Mouse (Mus musculus): ENCODE data around the gene Ttyh3. TPM values are rescaled to one million over a fixed set of nuclear protein-coding genes. Genes with fewer than 3 reads are reported as not detected.

The Ttyh3 gene
- polyA plus RNA-seq, 1 experiment from 2014 or later, result 95.0 TPM

DNA sequence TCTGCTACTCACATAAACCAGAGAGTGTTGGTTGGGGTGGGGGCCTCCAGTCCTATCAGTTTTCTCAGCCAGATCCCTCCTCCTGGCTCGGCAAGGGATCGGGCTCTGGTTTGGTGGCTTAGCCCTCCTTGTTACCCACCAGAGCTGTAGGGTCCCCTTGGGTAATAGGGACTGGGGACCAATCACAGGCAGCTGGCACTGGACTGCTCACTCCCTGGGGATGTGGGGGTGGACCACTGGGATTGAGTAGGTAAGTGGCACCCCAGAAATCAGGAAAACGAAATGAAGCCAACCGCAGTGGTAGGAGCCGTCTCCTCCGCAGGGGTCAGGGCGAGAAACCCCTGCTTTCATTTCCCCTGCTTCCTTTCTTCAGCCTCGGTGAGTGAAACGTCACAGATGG, 27.7 kb downstream of the Ttyh3 start:
- POLR2A ChIA-PET, result no interaction called here
- no peaks in the 10 kb centered on the region for H3K27me3 ChIP-seq
- ATAC-seq (no peak), DNase-seq (ENCODE audit: low read depth, low spot score) (no peak)
- CTCF ChIA-PET, result interaction anchor here (1.6 to 4.2 kb wide), 3 partner anchors 15 to 81 kb away, joined by 4 to 31 read pairs (median 6); partner anchors contain the start of gene Ttyh3
- no peak for TF ChIP-seq CTCF (IDR thresholded peaks at IDR 0.05)
- in situ Hi-C loops (cut with MboI; ENCODE audit: low pct_unique_long_range_greater_than_20kb), result no loop called here

DNA sequence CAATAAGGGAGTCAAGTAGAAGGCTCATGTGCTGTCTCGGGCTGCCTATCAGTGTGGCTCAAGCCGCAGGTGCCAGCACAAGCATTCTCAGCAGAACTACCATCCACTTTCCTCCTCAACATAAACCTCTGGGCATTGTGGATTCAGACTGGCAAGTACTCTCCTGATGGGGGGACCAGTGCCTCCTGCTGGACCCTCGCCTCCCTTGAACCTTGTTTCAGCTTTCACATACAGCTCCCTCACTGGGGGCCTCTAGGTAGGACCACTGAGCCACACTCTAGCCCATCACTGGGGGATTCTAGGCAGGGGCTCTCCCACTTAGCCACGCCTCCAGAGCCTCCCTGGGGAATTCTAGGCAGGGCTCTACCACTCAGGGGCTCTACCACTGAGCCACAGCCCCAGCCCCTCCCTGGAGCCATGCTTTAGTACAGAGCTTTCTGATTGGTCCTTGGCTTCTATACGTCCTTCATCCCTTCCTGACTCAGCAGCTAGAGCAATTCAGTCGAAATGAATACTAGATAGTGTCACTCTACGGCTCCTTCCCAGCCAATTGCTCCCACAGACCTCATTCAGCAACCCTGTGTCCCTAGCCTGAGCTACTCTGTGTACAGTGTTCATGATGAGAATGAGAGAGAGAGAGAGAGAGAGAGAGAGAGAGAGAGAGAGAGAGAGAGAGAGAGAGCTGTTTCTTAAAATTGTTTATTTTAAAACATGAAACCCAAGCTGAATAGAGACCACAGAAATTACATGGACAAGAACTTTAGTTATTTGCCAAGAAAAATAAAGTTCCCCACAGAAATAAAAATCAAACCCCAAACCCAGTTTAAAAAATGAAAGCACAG, 28.7 kb downstream of the Ttyh3 start:
- in situ Hi-C loops (cut with MboI; ENCODE audit: low pct_unique_long_range_greater_than_20kb), result loop anchor here (5.0 kb wide), 1 partner anchor 78 kb away; no protein-coding TSS in a partner anchor
- POLR2A ChIA-PET, result interaction anchor here (0.6 to 1.0 kb wide), 3 partner anchors 9 to 114 kb away, joined by 3 read pairs; no protein-coding TSS in a partner anchor
- no peaks in the 10 kb centered on the region for H3K27me3 ChIP-seq
- no peak for TF ChIP-seq CTCF (IDR thresholded peaks at IDR 0.05)
- CTCF ChIA-PET, result interaction anchor here (0.7 to 4.2 kb wide), 11 partner anchors 16 to 130 kb away, joined by 3 to 31 read pairs (median 4); partner anchors contain the start of gene Ttyh3
- ATAC-seq (no peak), DNase-seq (ENCODE audit: low read depth, low spot score) (no peak)

DNA sequence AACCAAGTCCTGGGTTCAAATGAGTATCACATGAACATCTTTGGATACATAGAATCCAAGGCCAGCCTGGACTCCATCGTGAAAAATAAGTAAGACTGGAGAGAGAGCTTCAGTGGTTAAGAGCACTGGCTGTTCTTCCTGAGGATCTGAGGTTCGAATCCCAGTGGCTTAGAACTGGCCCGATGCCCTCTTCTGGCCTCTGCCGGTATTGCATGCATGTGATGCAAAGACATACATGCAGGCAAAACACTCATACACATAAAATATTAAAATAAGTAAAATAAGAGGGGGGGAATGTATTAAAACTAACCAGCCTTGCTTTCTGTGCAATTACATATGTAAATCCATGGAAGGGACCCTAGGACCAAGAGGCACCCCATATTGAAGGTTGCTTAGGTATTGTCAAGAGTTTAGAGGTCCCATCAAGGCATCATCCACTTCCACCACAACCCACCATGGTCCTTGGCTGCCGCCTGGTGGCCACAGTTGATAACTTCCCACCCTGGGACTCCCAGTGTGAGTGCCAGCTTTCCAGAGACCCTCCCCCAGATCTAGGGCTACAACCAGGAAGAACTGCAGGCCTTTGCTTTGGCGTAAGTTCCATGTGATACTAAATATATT, 29.6 kb downstream of the Ttyh3 start:
- ChIA-PET POLR2A (interaction anchor here (0.6 to 1.0 kb wide), 2 partner anchors 10 to 113 kb away, joined by 3 read pairs; no protein-coding TSS in a partner anchor), CTCF (interaction anchor here (1.0 to 4.2 kb wide), 13 partner anchors 12 to 83 kb away, joined by 3 to 31 read pairs (median 3); partner anchors contain the start of gene Lfng)
- DNase-seq (ENCODE audit: low read depth, low spot score), result no peak
- no peak for ATAC-seq
- H3K27me3 ChIP-seq, result no peaks in the 10 kb centered on the region
- in situ Hi-C loops (cut with MboI; ENCODE audit: low pct_unique_long_range_greater_than_20kb), result loop anchor here (5.0 kb wide), 1 partner anchor 77 kb away; no protein-coding TSS in a partner anchor
- TF ChIP-seq CTCF (IDR thresholded peaks at IDR 0.05), result no peak

DNA sequence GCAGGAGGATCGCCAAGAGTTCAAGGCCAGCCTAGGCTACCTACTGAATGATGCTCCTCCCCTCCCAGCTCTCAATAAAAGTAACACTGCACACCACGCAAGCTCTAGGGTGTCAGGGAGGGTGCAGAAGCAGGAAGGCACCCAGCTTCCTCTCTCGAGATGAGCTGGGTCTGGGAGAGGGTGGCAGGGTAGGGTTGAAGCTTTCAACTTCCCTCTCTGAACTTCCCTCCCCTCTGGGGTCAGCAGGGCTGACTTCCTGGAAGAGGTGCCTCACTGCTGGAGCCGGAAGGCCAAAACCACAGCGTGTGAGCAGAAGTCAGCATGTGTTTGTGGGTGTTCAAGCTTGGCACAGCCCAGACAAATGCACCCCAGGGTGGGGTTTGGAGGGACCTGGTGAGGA, 31.1 kb downstream of the Ttyh3 start:
- ChIA-PET CTCF (interaction anchor here (1.5 to 2.3 kb wide), 3 partner anchors 10 to 77 kb away, joined by 5 to 13 read pairs (median 6); partner anchors contain the start of gene Lfng), POLR2A (interaction anchor here (1.4 to 1.8 kb wide), 2 partner anchors 10 to 51 kb away, joined by 5 to 6 read pairs; partner anchors contain the start of gene Lfng)
- no peaks in the 10 kb centered on the region for H3K27me3 ChIP-seq
- ATAC-seq (no peak), DNase-seq (ENCODE audit: low read depth, low spot score) (no peak)
- TF ChIP-seq CTCF (IDR thresholded peaks at IDR 0.05), result no peak
- in situ Hi-C loops (cut with MboI; ENCODE audit: low pct_unique_long_range_greater_than_20kb), result loop anchor here (5.0 kb wide), 1 partner anchor 75 kb away; no protein-coding TSS in a partner anchor

DNA sequence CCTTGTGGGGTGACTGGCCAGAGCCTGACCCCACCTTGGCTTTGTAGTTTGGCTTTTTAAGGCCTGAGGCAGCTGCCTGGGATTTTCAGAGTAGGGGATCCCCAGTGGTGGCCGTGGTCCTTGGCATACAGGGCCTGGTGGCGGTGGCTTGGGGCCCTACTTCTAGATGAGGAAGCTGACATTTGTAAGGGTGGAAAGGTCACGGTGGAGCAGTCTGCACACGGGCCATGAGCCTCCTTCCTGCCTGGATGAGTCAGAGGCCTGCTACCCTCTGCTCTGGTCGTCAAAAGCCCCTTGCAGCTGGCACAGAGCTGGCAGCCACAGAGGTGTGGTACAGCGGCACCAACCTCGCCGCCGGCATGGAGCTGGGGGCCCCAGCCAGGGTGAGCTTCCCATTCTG, 32.1 kb downstream of the Ttyh3 start:
- ATAC-seq (no peak), DNase-seq (ENCODE audit: low read depth, low spot score) (no peak)
- POLR2A ChIA-PET, result interaction anchor here (1.0 to 1.8 kb wide), 3 partner anchors 9 to 98 kb away, joined by 5 to 6 read pairs (median 6); partner anchors contain the start of gene Lfng
- in situ Hi-C loops (cut with MboI; ENCODE audit: low pct_unique_long_range_greater_than_20kb), result loop anchor here (5.0 kb wide), 1 partner anchor 74 kb away; no protein-coding TSS in a partner anchor
- CTCF ChIA-PET, result interaction anchor here (1.5 to 2.3 kb wide), 3 partner anchors 9 to 76 kb away, joined by 5 to 13 read pairs (median 6); partner anchors contain the start of gene Lfng
- H3K27me3 ChIP-seq, result no peaks in the 10 kb centered on the region
- no peak for TF ChIP-seq CTCF (IDR thresholded peaks at IDR 0.05)

DNA sequence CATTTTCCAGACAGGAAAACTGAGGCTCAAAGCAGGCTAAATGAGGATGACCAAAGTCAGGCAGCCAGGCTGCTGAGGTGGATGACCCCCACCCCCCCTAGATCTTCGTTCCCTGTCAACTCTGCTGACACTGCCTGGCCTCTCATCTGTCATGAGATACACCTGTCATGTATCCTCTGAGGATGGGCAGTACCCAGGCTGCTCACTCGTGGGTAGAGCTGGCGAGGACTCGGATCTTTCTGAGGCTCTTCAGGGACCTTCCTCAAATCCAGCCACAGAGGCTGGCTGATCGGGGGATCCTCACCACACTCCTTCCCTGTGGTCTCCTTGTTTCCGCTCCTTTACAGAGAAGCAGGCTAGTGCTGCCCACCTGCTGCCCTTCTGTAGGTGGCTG, 32.7 kb downstream of the Ttyh3 start:
- POLR2A ChIA-PET, result interaction anchor here (1.0 to 1.8 kb wide), 2 partner anchors 49 to 97 kb away, joined by 6 read pairs; no protein-coding TSS in a partner anchor
- TF ChIP-seq CTCF (IDR thresholded peaks at IDR 0.05), result no peak
- CTCF ChIA-PET, result interaction anchor here (2.3 kb wide), 1 partner anchor 76 kb away, joined by 13 read pairs; no protein-coding TSS in a partner anchor

DNA sequence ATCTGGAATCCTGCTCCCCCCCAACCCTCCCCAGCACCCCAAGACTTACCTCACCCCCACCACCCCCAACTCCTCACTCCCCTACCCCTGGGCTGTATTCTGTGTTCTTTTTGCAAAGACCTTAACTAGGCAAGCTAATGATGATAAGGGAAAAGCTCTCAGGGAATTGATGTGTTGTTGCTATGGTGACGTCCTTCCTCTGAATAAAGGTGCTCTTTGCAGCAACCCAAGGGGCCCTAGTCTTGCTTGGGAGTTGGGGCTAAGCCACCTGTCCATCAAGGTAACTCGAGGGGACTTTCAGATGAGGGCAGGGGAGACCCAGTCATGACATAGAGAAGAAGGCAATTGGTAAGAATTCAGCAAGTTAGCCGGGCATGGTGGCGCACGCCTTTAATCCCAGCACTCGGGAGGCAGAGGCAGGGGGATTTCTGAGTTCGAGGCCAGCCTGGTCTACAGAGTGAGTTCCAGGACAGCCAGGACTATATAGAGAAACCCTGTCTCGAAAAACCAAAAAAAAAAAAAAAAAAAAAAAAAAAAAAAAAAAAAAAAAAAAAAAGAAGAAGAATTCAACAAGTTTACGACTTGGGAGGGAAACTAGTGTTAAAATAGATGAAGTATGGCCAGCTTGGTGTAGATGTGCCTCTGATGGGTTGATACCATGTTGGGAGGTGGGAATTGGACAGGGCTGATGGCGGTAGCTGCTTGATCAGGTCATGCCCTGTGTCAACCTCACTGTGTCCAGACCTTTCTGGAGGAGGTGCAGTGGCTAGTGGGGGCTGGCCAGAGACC, 33.3 kb downstream of the Ttyh3 start:
- no peak for DNase-seq (ENCODE audit: low read depth, low spot score)
- CTCF ChIA-PET, result no interaction called here
- no peak for TF ChIP-seq CTCF (IDR thresholded peaks at IDR 0.05)

More for the DNA sequence above, 32.7 kb downstream of the Ttyh3 start:
- H3K27me3 ChIP-seq, result no peaks in the 10 kb centered on the region
- in situ Hi-C loops (cut with MboI; ENCODE audit: low pct_unique_long_range_greater_than_20kb), result loop anchor here (5.0 kb wide), 1 partner anchor 74 kb away; no protein-coding TSS in a partner anchor
- DNase-seq (ENCODE audit: low read depth, low spot score) (no peak), ATAC-seq (no peak)

DNA sequence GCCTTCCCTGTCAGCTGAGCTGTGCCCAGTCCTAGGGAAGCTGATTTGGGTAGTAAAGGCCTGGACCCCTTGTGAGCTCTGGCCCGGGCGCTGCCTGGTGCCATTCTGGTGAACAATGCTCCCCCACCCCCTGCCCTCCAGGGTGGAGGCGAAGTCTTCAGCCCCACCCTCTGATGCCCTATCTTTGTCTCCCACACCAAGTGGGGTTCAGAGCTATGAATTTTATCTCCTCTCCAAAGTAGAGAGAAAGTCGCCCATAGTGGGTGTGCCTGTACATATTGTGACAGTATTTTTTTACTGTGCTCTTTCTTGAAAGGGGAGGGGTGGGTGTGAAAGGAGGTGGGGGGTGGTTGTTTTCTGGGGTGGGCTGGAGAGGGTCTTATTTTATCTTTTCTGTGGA, 34.0 kb downstream of the Ttyh3 start:
- in situ Hi-C loops (cut with MboI; ENCODE audit: low pct_unique_long_range_greater_than_20kb), result loop anchor here (5.0 kb wide), 1 partner anchor 73 kb away; no protein-coding TSS in a partner anchor
- H3K27me3 ChIP-seq, result no peaks in the 10 kb centered on the region
- DNase-seq (ENCODE audit: low read depth, low spot score) (no peak), ATAC-seq (no peak)
- ChIA-PET CTCF (no interaction called here), POLR2A (interaction anchor here (0.6 kb wide), 2 partner anchors 175 to 238 kb away, joined by 3 to 5 read pairs; no protein-coding TSS in a partner anchor)
- no peak for TF ChIP-seq CTCF (IDR thresholded peaks at IDR 0.05)

More for the DNA sequence above, 33.3 kb downstream of the Ttyh3 start:
- ATAC-seq, result no peak
- in situ Hi-C loops (cut with MboI; ENCODE audit: low pct_unique_long_range_greater_than_20kb), result loop anchor here (5.0 kb wide), 1 partner anchor 73 kb away; no protein-coding TSS in a partner anchor
- POLR2A ChIA-PET, result no interaction called here
- no peaks in the 10 kb centered on the region for H3K27me3 ChIP-seq

DNA sequence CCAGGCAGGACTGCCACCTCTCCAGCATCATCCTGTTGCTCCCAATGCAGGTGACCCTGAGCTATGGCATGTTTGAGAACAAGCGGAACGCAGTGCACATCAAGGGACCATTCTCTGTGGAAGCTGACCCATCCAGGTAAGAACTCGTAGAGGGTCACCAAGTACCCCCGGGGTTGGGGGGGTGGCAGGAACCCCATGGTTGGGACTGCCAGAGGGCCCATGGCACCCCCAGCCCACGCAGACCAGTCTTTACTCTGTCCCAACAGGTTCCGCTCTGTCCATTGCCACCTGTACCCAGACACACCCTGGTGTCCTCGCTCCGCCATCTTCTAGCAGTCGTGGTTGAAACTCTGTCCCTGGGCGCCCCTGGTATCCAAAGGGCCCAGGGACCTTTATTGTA, 34.7 kb downstream of the Ttyh3 start:
- no peak for DNase-seq (ENCODE audit: low read depth, low spot score)
- CTCF ChIA-PET, result interaction anchor here (2.1 kb wide), 1 partner anchor 47 kb away, joined by 5 read pairs; no protein-coding TSS in a partner anchor
- H3K27me3 ChIP-seq, result no peaks in the 10 kb centered on the region
- TF ChIP-seq CTCF (IDR thresholded peaks at IDR 0.05), result no peak
- POLR2A ChIA-PET, result no interaction called here
- no peak for ATAC-seq
- in situ Hi-C loops (cut with MboI; ENCODE audit: low pct_unique_long_range_greater_than_20kb), result no loop called here
